Mouse (Mus musculus) cortical plate, adult 2 months (tissue): ENCODE results near the gene Crtac1. TPM values are rescaled to one million over a fixed set of nuclear protein-coding genes. Genes with fewer than 3 reads are reported as not detected.

Experiments
- H3K27ac ChIP-seq: fragments of 200-500 bp; 2 replicates; pipeline ENCODE4 v1.5.1; 2012; ENCODE audit warnings: low read length, control low read depth, inconsistent platforms; ENCODE audit not compliant: insufficient read depth
- H3K4me1 ChIP-seq: fragments of 200-500 bp; 2 replicates; pipeline ENCODE4 v1.6.1; 2011; ENCODE audit warnings: low read length; ENCODE audit not compliant: control insufficient read depth, insufficient read depth
- H3K4me3 ChIP-seq: fragments of 200-500 bp; 2 replicates; pipeline ENCODE4 v1.5.1; 2011; ENCODE audit warnings: mild to moderate bottlenecking, low read length, control low read depth; ENCODE audit not compliant: insufficient read depth
- CTCF ChIP-seq: fragments of 200-500 bp; IDR thresholded peaks from 2 replicates; pipeline ENCODE4 v1.5.1; 2011; ENCODE audit warnings: mild to moderate bottlenecking, control low read depth, low read length; ENCODE audit not compliant: insufficient read depth; ENCODE audit errors: extremely low read depth
- POLR2A ChIP-seq: fragments of 200-500 bp; IDR thresholded peaks from 2 replicates; pipeline ENCODE4 v1.6.1; 2011; ENCODE audit warnings: mild to moderate bottlenecking, low read length, control low read depth; ENCODE audit not compliant: insufficient read depth; ENCODE audit errors: extremely low read depth
- polyA plus RNA-seq: library from polyadenylated mRNA; depleted of rRNA; stranded (reverse); fragments of >200 nt; gene quantifications from 2 replicates; pipeline ENCODE4 v1.2.3, GENCODE M21; 2012

Gene Crtac1
- polyA plus RNA-seq, 1 experiment: 48.1 TPM

DNA sequence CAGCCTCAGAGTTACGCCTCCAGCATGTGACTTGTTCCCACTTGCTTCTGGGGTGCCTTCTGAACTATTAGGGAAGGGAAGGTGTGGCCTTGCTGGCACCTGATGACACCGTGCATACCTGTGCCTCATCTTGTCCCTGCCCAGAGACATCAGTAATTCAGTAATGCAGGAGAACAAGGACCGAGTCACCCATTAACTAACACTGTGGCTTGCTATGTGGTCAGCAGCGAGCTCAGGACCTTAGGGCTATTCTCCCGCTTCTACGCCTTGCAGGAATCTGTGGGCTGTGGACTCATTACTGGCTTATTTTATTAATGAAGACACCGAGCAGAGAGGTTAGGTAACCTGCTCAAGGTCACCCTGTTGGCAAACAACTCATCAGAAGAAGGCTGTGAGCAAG, 21.0 kb upstream of the Crtac1 start:
- no peak overlapping the region for H3K4me3 ChIP-seq
- no peak for TF ChIP-seq POLR2A
- no peak for TF ChIP-seq CTCF
- no peak overlapping the region for H3K27ac ChIP-seq
- H3K4me1 ChIP-seq: no peaks in the 10 kb centered on the region

DNA sequence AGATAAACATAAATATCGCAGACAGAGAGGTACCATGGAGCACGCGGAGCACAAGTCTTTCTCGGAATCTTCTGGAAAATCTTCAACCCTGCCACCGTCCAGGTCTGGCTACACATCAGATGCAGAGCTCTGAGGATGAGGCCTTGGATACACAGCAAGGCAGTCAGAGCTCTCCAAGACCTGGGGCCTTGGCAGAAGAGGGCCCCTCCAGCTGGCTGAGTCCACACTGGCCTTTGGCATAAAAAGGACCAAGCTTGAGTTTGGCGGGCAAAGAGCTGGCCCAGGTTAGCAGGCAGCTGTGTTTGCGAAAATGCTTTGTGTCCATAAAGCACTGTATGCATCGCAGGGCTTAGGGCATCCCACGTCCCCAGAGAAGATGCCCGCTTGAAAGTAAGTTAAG, 17.0 kb upstream of the Crtac1 start:
- H3K27ac ChIP-seq: no peak overlapping the region
- H3K4me3 ChIP-seq: no peak overlapping the region
- no peak for TF ChIP-seq CTCF
- no peak for TF ChIP-seq POLR2A
- H3K4me1 ChIP-seq: no peaks in the 10 kb centered on the region

DNA sequence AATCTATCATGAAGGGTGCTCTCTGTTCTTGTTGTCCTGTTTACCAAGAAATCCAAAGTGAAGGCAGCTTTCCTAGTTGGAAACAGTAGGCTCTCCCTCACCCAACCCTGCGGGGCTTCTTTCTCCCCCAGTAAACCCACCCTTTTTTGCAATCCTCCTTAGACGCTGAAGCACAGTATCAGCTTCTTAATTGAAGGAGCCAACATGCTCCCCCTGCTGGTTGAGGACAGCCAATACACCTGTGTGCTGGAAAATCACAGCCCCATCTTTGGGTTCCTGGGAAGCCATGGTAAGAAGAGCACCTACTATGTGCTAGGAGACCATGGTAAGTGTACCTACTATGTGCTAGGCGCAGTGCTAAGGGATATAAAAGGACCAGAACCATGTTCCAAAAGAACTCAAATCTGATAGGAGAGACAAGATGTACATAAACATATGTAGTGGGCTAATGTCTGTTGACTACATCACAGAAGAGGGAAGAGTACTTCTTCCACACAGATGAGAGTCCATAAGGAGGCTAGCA, 12.4 kb upstream of the Crtac1 start:
- TF ChIP-seq CTCF: peak; percentile 70
- no peak for TF ChIP-seq POLR2A
- Histone ChIP-seq H3K4me1 (no peaks in the 10 kb centered on the region), H3K4me3 (no peak overlapping the region), H3K27ac (no peak overlapping the region)

DNA sequence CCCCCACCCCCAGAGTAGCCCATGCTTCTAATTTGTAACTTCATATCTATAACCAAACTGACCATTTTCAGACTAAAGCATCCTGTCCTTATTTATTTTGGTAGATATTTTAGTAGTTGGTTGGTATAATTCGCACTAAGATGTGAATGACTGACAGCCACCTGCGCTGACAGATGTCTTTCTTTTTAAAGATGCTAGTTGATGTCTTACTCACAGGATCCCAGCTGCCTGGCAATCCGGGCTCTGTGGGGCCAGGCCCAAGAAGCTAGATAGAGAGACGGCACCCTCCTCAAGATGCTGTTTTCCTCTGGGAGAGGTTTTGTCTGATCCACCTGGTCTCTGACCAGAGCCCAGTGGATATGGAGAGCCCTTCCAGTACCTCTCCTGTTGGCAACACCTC, 11.7 kb upstream of the Crtac1 start:
- Histone ChIP-seq H3K4me1 (no peaks in the 10 kb centered on the region), H3K4me3 (no peak overlapping the region), H3K27ac (no peak overlapping the region)
- TF ChIP-seq CTCF (no peak), POLR2A (no peak)

GRCm38 (mm10) chr19:42442246-42443197, 10.9 kb upstream of the Crtac1 start:
- TF ChIP-seq POLR2A: no peak
- no peak for TF ChIP-seq CTCF
- Histone ChIP-seq H3K4me3 (no peak overlapping the region), H3K4me1 (no peaks in the 10 kb centered on the region), H3K27ac (no peak overlapping the region)

- H3K27ac ChIP-seq: no peak overlapping the region
- TF ChIP-seq CTCF: peak; percentile 48
- no peak for TF ChIP-seq POLR2A
- H3K4me3 ChIP-seq: no peak overlapping the region
- no peaks in the 10 kb centered on the region for H3K4me1 ChIP-seq
These were observed 8.5 kb upstream of the Crtac1 start for GRCm38 (mm10) chr19:42440089-42440488.

DNA sequence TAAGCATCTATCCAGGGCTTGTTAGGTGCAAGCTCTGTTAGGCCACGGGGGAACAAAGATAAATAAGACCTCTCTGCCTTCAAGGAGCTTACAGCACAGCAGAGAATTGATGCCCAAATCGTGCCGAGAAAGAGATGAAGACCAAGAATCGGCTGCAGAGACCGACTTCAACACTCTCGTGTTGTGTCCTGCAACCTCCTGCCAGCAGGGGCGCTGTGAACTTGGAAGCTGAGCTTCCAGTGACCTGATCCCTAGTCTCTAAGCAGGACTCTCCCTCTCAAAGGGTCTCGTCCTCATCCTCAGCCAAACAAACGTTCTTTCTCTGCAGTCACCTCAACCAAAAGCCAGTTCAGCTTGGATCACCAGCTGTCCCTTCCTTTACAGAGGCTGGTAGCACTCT, 7.8 kb upstream of the Crtac1 start:
- Histone ChIP-seq H3K4me1 (no peaks in the 10 kb centered on the region), H3K27ac (no peak overlapping the region), H3K4me3 (no peak overlapping the region)
- TF ChIP-seq POLR2A: no peak

DNA sequence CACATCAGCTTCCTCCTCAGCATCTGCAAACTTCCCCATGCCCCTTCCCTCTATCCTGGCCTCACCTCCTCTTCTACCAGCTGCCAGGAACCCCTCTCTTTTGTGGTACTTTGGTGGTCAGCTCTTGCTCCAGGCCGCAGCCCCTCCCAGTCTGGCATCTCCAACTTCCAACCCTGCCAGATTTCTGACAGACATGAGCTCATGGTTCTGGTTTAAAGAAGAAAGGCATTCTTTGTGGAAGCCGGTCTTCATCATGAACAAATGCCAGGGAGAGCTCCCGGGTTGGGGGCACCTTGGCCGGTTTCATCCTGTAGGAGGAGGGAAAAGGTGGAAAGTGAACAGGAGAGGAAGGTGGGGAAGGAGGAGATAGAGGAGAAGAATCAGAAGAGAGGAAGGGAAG, 4.0 kb upstream of the Crtac1 start:
- Histone ChIP-seq H3K4me1 (no peaks in the 10 kb centered on the region), H3K27ac (no peak overlapping the region), H3K4me3 (no peak overlapping the region)
- TF ChIP-seq CTCF (no peak), POLR2A (no peak)

DNA sequence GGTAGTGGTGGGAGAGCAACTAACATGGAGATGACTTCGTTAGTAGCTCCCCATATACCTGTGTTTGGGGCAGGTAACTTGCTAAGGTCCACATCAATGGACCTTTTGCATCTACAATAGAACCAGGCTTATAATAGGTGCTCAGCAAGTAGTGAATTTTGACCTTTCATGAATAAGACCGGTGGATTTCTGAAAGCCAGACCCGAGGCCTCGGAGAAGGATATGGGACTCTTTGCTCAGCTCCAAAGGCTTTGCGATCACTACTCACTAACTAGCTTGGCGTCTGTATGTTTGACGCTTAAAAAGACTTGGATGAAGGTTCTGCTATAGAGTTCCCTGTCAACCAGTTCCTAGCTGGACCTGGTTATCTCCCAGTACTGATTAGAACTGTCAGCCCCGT, 1.2 kb upstream of the Crtac1 start:
- H3K27ac ChIP-seq: no peak overlapping the region
- H3K4me1 ChIP-seq: no peaks in the 10 kb centered on the region
- H3K4me3 ChIP-seq: peak overlapping the region; percentile 54
- no peak for TF ChIP-seq POLR2A
- TF ChIP-seq CTCF: no peak

- Histone ChIP-seq H3K4me3 (peak overlapping the region; percentile 54), H3K27ac (no peak overlapping the region), H3K4me1 (no peaks in the 10 kb centered on the region)
- TF ChIP-seq CTCF (no peak), POLR2A (0 out of 2 replicates have a peak, but pooled peaks have one; percentile 29)
These were observed 608 bp upstream of the Crtac1 start for GRCm38 (mm10) chr19:42432191-42432590.
